In genomic region chr6:80186791-80187190, GRCm38 (mm10) we compare ENCODE assay signal across 32 mouse cellular contexts.
"Had no signal": no experiment of that assay in that cellular context is flagged by ENCODE, and none has a peak within 500 bp of the region (broad histone marks: within the 10 kb centered on the region; RNA-seq: fewer than 3 reads in every experiment).

No protein-coding gene starts in this region.

- H3K27me3 ChIP-seq: limb, embryonic 12.5 days; limb, embryonic 13.5 days; limb, embryonic 15.5 days; liver, embryonic 12.5 days; liver, embryonic 13.5 days; liver, embryonic 15.5 days; lung, embryonic 15.5 days; megakaryocyte, embryonic 14.5 days; midbrain, embryonic 12.5 days; midbrain, embryonic 13.5 days; midbrain, embryonic 15.5 days; neural tube, embryonic 12.5 days had no signal

- H3K9me3 ChIP-seq: limb, embryonic 10.5 days; limb, embryonic 12.5 days; limb, embryonic 13.5 days; limb, embryonic 15.5 days; liver, embryonic 12.5 days; liver, embryonic 13.5 days; liver, embryonic 15.5 days; lung, embryonic 15.5 days; megakaryocyte, embryonic 14.5 days; midbrain, embryonic 10.5 days; midbrain, embryonic 12.5 days; midbrain, embryonic 13.5 days; midbrain, embryonic 15.5 days; neural tube, embryonic 12.5 days had no signal

- H3K4me3 ChIP-seq: limb, embryonic 10.5 days; limb, embryonic 12.5 days; limb, embryonic 13.5 days; limb, embryonic 15.5 days; liver, embryonic 12.5 days; liver, embryonic 13.5 days; liver, embryonic 15.5 days; lung, embryonic 15.5 days; megakaryocyte, embryonic 14.5 days; midbrain, embryonic 10.5 days; midbrain, embryonic 12.5 days; midbrain, embryonic 13.5 days; midbrain, embryonic 15.5 days; myocyte; neural tube, embryonic 12.5 days had no signal

- H3K36me3 ChIP-seq: limb, embryonic 10.5 days; limb, embryonic 12.5 days; limb, embryonic 13.5 days; limb, embryonic 15.5 days; liver, embryonic 12.5 days; liver, embryonic 13.5 days; liver, embryonic 15.5 days; lung, embryonic 15.5 days; midbrain, embryonic 10.5 days; midbrain, embryonic 12.5 days; midbrain, embryonic 13.5 days; midbrain, embryonic 15.5 days; neural tube, embryonic 12.5 days had no signal

- H3K4me1 ChIP-seq: limb, embryonic 10.5 days; limb, embryonic 12.5 days; limb, embryonic 13.5 days; limb, embryonic 15.5 days; liver, embryonic 12.5 days; liver, embryonic 13.5 days; liver, embryonic 15.5 days; lung, embryonic 15.5 days; megakaryocyte, embryonic 14.5 days; midbrain, embryonic 15.5 days; neural tube, embryonic 12.5 days had no signal

- H3K9ac ChIP-seq: limb, embryonic 12.5 days; limb, embryonic 13.5 days; limb, embryonic 15.5 days; liver, embryonic 12.5 days; liver, embryonic 13.5 days; liver, embryonic 14.5 days; liver, embryonic 15.5 days; liver, postnatal 0 days; lung, embryonic 14.5 days; lung, embryonic 15.5 days; midbrain, embryonic 12.5 days; midbrain, embryonic 13.5 days; midbrain, embryonic 15.5 days; neural tube, embryonic 12.5 days had no signal

- DNase-seq: left cerebral cortex, postnatal 4 days; liver; liver, embryonic 13.5 days; liver, postnatal 0 days; lung, adult 18-20 months; lung, adult 2 months; lung, embryonic 14.5 days; lung, postnatal 10 days; lung, postnatal 14 days; lung, postnatal 36 days; lung, postnatal 4 days; midbrain, embryonic 14.5 days had no signal

- H3K27ac ChIP-seq: limb, embryonic 10.5 days; limb, embryonic 12.5 days; limb, embryonic 13.5 days; limb, embryonic 15.5 days; liver, embryonic 12.5 days; liver, embryonic 13.5 days; liver, embryonic 14.5 days; liver, embryonic 15.5 days; lung, embryonic 15.5 days; macrophage; midbrain, embryonic 10.5 days; midbrain, embryonic 12.5 days; midbrain, embryonic 13.5 days; midbrain, embryonic 15.5 days; neural tube, embryonic 12.5 days had no signal

- ATAC-seq: liver, embryonic 12.5 days; liver, postnatal 0 days; lung, postnatal 0 days; midbrain, embryonic 13.5 days; midbrain, embryonic 15.5 days; midbrain, embryonic 16.5 days had no signal

- H3K4me2 ChIP-seq: limb, embryonic 12.5 days; limb, embryonic 13.5 days; limb, embryonic 15.5 days; liver, embryonic 11.5 days; liver, embryonic 12.5 days; liver, embryonic 13.5 days; liver, embryonic 15.5 days; lung, embryonic 14.5 days; lung, embryonic 15.5 days; midbrain, embryonic 11.5 days; midbrain, embryonic 12.5 days; midbrain, embryonic 13.5 days; midbrain, embryonic 15.5 days; neural tube, embryonic 12.5 days had no signal
